Mouse (Mus musculus): ENCODE measurements around the gene 1810010H24Rik.
"Not testable (repeated sequence)": the region's sequence is repeated elsewhere in the genome, so short reads cannot be mapped to it uniquely, and the experiment has no call there.

The 1810010H24Rik gene

DNA sequence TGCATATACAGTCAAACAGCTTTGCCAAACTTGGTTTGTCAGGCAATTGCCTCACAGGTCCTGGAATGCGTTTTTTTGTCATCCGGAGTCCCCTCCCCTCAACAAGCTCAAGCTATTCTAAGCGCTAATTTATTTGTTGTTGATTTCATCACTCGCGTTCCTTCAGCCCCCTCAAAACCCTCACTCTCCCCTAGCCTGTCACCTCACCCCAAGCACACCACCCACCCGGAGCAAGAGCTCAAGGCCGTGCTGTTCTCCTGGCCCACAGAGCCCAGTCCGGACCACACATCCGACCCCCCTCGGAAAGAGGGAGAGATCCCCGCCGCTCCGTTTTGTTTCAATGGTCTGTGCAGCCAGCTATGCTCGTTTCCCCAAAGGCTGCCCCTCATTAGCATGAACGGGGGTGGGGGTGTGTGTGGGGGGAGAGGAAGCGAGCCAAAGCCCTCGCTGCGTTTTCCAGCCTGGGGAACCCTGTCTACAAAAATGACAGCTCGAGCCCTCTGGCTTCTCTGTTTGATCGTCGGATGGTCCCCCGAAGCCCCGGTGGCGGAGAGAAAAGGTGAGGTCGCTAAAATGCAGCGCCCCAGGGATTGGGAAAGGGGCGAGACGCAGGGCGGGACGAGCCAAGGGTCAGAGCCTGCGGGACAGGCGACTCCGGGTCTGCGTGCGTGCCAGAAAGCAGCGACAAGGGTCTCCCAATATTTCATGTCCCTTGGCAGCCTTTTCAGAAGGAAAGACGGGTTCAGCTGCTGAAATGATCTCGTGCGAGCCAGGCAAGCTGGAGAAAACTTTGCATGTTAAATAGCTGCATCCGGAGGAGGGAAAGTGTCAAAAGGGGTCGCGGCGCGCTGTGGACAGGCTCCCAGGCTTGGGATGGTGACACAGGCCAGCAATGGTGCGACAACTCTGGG is at the start of gene 1810010H24Rik:
1810010H24Rik (plus strand) TSS at position 271 of the 911 bp plus-strand sequence.
- DNase-seq (ENCODE audit: low read depth): no peak

DNA sequence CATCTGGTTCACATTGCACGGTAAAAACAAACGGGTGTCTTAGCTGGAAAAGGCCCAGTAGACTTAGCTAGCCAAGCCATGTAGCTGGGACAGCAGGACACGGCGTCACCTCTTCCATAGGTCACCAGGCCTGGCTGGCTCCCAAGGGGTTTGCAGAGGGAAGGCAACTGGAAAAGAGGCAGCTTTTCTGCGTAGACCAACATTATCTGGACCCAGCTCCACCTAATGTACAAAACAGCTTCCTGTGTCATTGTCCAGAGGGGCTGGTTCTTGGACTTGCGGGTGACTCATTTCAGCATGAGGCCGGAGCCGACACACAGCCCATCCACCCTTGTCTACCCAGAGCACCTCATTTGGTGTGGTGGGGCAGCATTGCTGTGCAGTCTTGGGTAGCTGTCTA is 49.3 kb upstream of the 1810010H24Rik start:
- DNase-seq (ENCODE audit: low read depth): no peak

GRCm38 (mm10) chr11:106980455-106980854 is 45.0 kb upstream of the 1810010H24Rik start:
- DNase-seq (ENCODE audit: low read depth): peak; percentile 62

- no peak for DNase-seq (ENCODE audit: low read depth)
Measured at GRCm38 (mm10) chr11:106981787-106982186, 43.7 kb upstream of the 1810010H24Rik start.

DNA sequence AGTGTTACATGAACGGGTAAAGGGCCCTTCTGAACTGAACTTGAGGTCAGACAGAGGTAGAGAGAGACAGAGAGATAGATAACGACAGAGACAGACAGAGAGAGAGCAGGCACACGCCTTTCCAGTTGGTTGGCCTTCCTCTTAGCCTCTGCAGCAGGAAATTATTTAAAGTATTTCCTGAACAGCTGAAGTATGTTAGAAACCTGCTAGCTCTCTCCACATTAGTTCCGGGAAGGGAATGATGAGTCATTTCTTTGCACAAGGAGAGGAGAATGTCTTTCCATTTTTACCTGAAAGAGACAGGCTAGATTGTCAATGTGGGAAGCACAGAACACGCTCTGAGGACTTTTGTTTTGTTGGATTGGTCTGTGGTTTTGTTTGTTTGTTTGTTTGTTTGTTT is 43.1 kb upstream of the 1810010H24Rik start:
- DNase-seq (ENCODE audit: low read depth): no peak

DNA sequence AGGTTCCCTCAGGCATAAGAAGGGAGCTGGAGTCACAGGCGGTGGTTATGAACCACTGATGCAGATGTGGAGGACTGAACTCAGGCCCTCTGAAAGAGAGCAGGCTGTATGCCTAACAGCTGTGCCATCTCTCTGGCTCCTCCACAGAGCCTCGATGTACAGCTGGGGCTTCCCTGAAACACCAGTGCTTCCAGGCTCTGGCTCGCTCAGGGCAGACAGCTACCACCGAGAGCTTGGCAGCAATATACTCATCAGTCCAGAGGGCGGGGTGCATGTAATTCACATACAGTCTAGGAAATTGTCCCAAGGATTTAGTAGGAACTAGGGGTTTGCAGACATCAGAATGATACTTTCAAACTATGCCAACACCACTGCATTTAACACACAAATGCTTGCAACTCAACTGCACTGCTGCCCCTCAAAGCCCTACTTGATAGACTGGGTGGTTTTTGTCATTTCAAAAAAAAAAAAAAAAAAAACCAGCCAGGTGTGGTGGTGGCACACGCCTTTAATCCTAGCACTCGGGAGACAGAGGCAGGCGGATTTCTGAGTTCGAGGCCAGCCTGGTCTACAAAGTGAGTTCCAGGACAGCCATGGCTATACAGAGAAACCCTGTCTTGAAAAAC is 39.4 kb upstream of the 1810010H24Rik start:
- not testable (repeated sequence) for DNase-seq (ENCODE audit: low read depth)

- DNase-seq (ENCODE audit: low read depth): no peak
Measured at GRCm38 (mm10) chr11:106987384-106987783, 38.1 kb upstream of the 1810010H24Rik start.

GRCm38 (mm10) chr11:106994246-106995085 is 31.0 kb upstream of the 1810010H24Rik start:
- no peak for DNase-seq (ENCODE audit: low read depth)

- DNase-seq (ENCODE audit: low read depth): not testable (repeated sequence)
Measured at GRCm38 (mm10) chr11:106996492-106996891, 29.0 kb upstream of the 1810010H24Rik start.

DNA sequence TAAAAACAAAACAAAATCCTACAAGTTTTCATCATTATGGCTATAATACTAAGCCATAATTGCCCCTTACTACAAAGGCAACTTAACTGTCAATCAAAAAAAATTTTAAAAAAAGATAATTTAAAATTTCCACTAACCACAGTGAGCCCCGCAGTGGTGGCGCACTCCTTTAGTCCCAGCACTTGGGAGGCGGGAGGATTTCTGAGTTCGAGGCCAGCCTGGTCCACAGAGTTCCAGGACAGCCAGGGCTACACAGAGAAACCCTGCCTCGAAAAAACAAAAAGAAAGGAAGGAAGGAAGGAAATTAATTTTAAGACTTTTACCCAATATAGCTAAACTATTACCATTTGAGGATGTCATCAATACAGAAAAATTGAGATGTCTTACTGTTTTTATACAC is 27.5 kb upstream of the 1810010H24Rik start:
- DNase-seq (ENCODE audit: low read depth): no peak

DNA sequence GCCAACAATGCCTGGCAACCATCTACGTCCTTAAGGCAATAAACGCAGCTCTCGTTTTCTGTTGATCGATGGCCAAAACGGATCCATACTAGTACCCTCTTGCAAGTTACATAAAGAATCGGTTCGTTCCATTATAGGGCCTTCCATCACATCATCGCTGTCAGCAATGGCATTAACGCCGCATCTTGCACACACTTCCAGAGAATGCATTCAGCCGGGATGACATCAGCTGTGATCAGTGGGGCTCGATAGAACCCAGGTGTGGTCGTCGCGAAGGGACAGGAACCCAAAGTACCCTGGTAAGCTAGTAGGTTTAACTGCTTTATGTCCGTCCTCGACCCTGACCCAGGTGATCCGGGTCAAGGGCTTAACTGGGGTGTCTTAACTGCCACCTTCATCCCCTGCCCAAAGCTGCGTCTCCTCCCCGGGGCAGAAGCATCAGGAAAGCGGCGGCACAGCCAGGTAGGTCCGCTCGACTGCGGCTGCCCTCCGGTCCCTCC is 26.8 kb upstream of the 1810010H24Rik start:
- no peak for DNase-seq (ENCODE audit: low read depth)

DNA sequence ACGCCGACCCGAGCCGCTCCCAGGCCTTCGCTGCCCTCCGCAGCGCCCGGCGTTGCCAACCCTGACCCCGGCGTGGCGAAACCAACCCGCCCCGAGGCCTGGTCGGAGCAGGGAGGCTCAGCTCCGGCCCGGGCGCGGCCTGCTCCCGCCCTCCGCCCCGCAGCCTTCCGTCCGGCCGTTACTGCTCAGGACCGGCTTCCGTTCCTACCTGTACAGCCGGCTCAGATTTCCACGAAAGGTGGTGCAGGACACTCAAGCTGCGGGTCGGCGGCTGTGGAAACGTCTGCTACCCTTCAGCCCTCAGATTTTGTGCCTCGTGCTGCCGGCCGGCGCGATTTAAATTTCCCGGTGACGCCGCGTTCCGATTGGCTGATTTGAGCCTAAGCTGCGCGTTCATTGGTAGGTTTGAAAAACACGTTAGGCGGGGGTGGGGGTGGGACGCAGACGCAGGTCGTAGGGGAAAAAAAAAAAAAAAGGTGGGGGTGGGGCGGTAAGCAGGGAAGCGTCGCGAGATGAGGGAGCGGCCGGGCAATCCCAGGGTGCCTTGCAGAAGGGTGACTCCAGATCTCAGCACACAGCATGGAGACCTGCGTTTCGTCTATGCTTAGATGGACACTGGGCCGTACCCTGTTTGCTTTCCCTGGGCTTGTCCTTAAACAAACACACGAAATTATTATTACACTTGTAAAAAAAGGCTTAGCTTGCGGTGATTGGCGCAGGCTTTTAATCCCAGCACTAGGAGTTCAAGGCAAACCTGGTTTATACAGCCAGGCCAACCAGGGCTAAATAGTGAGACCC is 26.1 kb upstream of the 1810010H24Rik start, which contains the start of gene Kpna2:
Kpna2 (minus strand) TSS at position 391 of the 798 bp plus-strand sequence.
- peak; percentile 93 for DNase-seq (ENCODE audit: low read depth)

DNA sequence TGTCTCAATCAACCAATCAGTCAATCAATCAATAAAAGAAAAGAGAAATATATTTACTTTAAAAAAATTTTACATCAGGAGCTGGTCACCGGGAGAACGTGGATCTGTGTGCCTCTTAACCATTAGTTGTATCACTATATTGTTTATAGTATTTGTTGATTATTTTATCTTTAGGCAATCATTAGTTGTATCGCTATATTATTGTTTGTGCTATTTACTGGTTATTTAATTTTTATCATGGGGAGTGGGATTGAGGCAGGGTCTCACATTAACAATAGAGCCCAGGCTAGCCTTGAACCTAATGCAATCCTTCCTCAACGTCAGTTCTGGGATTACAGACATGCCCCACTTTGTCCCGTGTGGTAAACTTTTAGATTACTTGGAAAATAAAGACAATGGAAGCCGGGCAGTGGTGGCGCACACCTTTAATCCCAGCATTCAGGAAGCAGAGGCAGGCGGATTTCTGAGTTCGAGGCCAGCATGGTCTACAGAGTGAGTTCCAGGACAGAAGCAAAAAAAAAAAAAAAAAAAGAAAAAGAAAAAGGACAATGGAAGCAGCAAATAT is 25.4 kb upstream of the 1810010H24Rik start:
- DNase-seq (ENCODE audit: low read depth): no peak

DNA sequence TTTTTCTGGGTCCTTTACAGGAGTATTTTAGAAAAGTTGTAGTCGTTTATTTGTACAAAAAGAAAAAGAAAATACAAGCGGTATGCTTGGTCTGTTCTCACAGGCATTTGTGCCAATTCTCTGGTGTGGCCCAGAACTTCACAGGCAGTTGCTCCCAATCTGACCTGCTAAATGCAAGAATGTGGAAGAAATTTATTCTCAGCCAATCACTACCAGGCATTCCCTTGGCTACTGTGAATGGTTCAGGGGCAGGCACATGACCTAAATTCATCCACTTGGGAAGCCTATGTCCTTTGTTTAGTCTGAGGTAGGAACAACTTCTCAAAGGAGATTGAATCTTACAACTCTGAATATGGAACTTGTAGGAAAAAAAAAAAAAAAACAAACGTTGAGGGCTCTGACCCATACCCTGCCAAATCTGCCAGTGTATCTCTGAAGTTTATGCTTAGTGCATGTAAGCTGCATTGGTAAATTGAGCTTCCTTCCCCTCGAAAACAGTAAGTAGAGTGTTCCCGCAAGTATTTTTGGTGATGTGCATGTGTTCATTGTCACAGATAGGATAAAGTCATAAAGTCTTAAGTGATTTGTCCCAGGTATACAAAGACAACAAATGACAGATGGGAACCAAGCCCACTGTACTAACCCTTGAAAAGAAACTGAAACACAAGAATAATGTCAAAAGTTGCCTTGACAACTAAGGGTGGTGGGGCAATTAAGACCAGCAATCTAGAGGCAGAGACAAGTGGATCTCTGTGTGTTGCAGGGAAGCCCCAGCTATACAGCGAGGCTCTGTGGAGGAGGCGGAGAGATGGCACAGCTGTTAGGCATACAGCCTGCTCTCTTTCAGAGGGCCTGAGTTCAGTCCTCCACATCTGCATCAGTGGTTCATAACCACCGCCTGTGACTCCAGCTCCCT is 23.5 kb upstream of the 1810010H24Rik start:
- DNase-seq (ENCODE audit: low read depth): no peak

DNA sequence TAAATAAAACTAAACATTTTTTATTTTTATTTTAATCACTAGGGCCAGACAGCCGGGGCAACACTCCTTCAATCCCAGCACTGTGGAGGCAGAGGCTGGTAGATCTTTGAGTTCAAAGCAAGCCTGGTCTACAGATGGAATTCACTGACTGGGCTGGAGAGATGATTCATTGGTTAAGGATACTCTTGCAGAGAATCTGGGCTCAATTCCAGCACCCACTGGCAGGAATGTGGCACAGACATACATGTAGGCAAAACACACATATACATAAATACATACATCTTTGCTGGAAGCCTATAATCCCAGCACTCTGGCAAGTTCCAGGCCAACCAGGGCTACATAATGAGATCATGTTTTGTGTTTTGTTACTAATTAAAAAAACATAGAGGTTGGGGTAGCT is 19.9 kb upstream of the 1810010H24Rik start:
- no peak for DNase-seq (ENCODE audit: low read depth)

GRCm38 (mm10) chr11:107010447-107010846 is 15.0 kb upstream of the 1810010H24Rik start:
- DNase-seq (ENCODE audit: low read depth): no peak

- no peak for DNase-seq (ENCODE audit: low read depth)
Measured at GRCm38 (mm10) chr11:107011171-107011570, 14.3 kb upstream of the 1810010H24Rik start.

GRCm38 (mm10) chr11:107011669-107012323 is 13.7 kb upstream of the 1810010H24Rik start:
- DNase-seq (ENCODE audit: low read depth): no peak

DNA sequence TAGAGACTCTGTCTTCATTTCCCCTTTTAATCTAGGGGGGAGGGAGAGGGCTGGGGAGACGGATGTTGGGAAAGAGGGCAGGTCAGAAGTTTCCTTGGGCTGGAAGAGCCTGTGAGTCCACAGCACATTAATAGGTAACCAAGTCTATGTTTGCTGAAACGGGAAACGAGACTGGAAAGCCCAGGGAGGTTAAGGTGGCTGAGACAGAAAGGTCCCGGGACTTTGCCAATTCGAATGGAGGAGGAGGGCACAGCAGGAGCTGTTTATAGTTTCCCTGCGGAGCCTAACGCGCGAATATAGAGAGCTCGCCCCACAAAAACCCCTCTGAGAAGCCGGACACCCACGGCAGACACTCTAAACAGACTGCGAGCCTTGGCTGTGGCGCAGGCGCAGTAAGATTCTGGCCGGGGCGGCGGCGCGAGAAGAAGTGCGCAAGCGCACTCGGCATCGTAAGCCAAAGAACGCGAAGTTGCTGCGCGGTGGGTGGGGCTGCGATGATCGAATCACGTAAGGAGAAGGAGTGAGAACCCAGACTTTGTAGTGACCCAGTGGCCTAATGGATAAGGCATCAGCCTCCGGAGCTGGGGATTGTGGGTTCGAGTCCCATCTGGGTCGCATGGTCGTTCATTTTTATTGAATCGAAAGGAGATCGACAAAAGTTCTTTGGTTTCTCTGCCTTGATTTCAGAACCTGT is 13.0 kb upstream of the 1810010H24Rik start:
- peak; percentile 95 for DNase-seq (ENCODE audit: low read depth)

All from c-Kit-positive CD71-negative TER-119-negative erythroid progenitor cells, embryonic 14.5 days (primary cell).